Mouse (Mus musculus) right cerebral cortex, postnatal 14 days (tissue): ENCODE results near the gene Syngr1.
A peak's percentile ranks its signal among the peaks of the same experiment; 100 is the strongest.

Experiments
- DNase-seq: peaks from one replicate; pipeline ENCODE4 v3.0.0; 2022

Syngr1 gene

DNA sequence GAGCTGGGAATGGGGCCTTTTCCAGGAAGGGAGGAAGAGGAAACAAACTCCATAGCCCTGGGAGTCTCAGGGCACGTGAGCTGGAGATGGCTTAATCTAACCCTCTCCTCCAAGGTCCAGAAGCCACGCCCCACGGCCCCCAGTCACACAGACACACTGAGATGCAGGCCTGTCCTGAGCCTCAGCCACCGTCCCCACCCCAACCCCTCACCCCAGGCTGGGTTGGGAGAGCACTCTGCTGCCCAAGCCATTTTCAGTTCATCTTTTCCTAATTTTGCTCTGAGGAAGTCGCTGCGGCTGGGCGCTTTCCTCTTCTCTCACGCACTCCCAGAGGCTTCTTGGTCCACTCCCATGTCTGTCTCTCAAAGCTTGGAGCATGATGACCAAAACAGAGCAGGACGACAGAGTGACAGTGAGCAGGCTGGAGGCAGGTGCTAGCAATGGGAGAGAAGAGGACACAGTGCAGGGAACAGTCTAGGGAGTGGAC lies 19.1 kb upstream of the Syngr1 start:
- DNase-seq, result peak; percentile 51

- DNase-seq, result no peak
Measured at GRCm38 (mm10) chr15:80072579-80073255, 18.4 kb upstream of the Syngr1 start.

DNA sequence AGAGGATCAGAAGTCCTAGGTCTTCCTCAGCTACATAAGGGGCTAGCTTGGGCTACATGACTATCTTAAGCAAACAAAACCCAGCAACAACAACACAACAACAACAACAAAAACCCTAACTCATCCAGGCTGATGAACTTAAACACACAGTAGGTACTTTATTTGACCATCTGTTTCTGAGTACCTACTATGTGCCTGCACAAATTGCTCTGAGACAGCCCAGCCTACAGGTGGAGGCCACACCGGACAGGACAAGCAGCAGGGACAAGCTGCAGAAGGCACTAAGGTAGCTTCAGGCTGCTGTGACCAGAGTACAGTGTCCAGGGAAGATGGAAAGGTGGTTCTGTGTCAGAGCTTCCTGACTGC lies 17.9 kb upstream of the Syngr1 start:
- DNase-seq, result no peak

GRCm38 (mm10) chr15:80074663-80075373 lies 16.3 kb upstream of the Syngr1 start:
- DNase-seq, result no peak

DNA sequence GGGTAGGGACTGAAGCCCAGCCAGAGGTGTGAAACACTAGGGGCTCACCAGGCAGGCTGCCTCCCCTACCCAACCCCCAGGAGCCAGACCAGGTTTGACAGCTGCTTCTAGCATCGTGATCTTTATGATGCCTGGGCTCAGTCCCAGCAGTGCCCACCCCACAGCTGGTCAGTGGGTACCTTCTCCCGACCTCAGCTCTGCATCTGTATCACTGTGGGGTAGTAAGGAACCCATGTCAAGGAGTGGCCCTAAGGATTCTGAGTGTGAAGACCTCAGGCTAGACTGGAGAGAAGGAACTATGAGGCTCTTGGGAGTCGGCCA lies 15.8 kb upstream of the Syngr1 start:
- no peak for DNase-seq

GRCm38 (mm10) chr15:80075733-80076337 lies 15.3 kb upstream of the Syngr1 start:
- no peak for DNase-seq

DNA sequence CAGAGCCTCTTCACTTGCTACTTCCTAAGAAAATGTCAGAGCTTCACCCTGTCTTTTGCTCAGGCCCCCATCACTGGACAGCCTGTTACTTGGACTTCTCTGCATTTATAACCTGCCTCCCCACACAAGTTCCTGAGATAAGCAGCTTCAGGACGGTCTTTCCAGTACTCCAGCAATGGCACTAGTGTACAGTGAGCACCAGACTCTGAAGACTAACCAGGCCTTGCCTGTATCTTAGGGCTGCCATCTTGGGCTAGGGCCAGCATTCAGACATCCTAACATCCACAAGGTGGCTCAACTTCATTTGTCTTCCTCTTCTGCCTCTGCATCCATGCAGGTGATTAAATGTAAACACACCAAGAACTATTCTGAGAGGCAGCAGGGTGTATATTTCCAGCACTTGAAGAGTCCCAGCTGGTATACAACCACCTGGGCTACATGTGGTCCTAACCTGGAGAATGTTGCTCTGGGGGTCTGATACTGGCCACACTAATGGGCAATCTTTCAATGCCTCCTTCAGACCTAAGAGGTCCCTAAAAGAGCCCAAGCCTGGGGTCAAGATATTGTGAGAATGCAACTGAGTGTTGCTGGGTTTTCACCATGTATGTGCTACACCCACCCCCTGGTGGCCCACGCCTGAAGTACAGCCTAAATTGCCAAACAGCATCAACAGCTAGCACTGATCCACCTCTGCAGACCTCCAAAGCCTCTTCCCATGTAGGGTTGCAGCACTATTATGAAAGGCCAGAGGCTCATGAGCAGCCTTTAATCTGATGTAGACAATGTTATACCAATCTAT lies 14.6 kb upstream of the Syngr1 start:
- peak; percentile 79 for DNase-seq

GRCm38 (mm10) chr15:80078058-80078814 lies 12.9 kb upstream of the Syngr1 start:
- DNase-seq, result no peak

- DNase-seq, result no peak
Measured at GRCm38 (mm10) chr15:80079129-80079668, 11.9 kb upstream of the Syngr1 start.

DNA sequence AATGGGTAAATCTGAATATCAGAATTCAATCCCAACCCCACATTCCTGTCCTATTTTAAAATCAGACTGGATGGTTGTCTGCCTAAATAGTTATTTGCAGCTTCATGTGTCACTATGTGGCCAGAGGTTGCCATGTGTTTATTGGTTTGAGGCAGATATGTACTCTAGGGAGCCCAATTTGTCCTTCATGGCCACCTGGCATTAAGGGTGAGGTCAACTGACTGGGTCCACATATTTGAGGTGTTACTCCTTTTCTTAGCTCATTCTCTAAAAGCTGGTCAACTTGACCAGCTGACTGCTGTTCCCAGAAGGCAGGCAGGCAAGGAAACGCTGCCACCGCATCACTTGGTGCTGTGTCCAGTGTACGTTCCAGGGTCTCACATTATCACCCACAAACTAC lies 11.2 kb upstream of the Syngr1 start:
- no peak for DNase-seq

- DNase-seq, result no peak
Measured at GRCm38 (mm10) chr15:80080711-80081615, 10.2 kb upstream of the Syngr1 start.

GRCm38 (mm10) chr15:80081801-80082546 lies 9.2 kb upstream of the Syngr1 start:
- no peak for DNase-seq

- no peak for DNase-seq
Measured at GRCm38 (mm10) chr15:80082661-80083275, 8.4 kb upstream of the Syngr1 start.

- peak; percentile 98 for DNase-seq
Measured at GRCm38 (mm10) chr15:80083276-80083731, 7.8 kb upstream of the Syngr1 start.

GRCm38 (mm10) chr15:80083740-80084139 lies 7.4 kb upstream of the Syngr1 start:
- no peak for DNase-seq

DNA sequence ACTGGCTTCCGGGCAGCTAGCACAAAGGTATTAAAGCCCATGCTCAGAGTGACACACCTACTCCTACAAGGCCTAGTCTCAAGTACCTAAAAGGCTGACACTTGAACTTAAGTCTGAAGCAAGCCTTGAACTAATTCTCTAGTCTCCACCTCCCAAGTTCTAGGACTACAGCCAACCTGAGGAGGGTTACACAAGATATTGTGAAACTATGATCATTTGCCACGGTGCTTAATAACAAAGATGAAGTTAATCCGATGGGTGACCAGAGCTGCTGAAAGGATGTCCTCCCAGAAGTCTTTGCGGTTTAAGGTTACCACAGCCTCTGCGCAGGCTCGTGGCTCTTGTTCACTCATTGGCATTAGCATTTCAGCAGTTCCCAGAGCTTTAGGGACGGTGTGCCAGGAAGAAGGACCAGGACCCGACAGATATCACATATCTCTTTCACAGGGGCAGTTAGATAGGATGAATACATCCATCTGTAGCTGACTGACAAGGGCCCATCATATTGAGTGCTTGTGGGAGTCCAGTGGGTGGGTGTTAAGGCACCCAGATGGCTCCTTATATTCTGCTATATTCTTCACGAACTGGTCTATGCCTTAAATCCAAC lies 3.6 kb upstream of the Syngr1 start:
- DNase-seq, result no peak

- DNase-seq, result peak; percentile 96
Measured at GRCm38 (mm10) chr15:80088637-80089036, 2.5 kb upstream of the Syngr1 start.

GRCm38 (mm10) chr15:80090155-80090554 lies 979 bp upstream of the Syngr1 start:
- no peak for DNase-seq

GRCm38 (mm10) chr15:80090741-80091120 lies 403 bp upstream of the Syngr1 start:
- no peak for DNase-seq
